ENCODE assay signal across 7 mouse cellular contexts in the genomic region with DNA sequence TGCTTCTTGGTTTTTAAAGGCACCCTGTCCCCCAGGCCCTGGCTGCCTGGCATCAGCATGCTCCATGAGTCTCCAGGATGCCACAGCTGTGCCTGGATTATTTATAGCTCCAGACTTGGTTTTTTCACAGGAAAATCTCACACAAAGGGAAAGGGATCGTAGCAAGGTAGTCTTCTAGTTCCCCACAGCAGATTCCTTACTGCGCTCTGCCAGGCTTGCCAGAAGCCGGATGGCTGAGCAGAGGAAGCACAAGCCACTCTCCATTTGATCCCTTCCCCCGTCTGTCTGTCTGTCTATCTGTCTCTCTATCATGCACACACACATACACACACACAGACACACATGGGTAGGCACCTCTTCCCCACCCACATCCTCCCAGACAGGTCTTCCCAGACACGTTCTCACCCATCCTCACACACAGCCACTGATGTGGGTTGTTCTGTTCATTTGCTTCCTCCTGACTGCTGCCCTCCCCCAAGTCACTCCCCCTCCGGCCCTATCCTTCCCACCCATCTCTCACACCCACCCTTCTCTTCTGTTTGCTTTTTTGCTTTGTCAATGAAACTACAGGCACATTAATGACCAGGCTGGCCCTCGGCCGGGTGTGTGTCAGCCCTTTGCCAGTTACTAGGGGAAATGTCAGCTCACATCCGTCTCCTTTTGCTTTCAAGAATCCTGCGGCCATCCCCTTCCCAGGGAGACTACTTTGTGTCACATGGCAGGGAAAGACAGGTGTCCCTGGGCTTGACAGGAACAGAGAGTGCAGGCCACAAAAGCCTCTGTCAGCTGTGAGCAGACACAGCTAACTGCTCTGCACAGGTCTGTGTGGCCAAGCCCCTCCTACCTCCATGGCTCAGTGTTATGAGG. TPM values are rescaled to one million over a fixed set of nuclear protein-coding genes. Genes with fewer than 3 reads are reported as not detected.
A peak's percentile ranks its signal among the peaks of the same experiment; 100 is the strongest.
DNase-seq lines count a peak whose midpoint lies in the region; ATAC-seq lines count a peak whose summit lies in the region.

No protein-coding gene starts in this region.

- 44% methylated on average over 10 of the region's 10 CpGs for WGBS in liver, embryonic 16.5 days (ENCODE audit: insufficient replicate concordance)
- WGBS in liver, embryonic 11.5 days: 51% methylated on average over 10 of the region's 10 CpGs
- WGBS in embryonic facial prominence, embryonic 12.5 days: 62% methylated on average over 10 of the region's 10 CpGs
- WGBS in hindbrain, embryonic 12.5 days: 58% methylated on average over 10 of the region's 10 CpGs
- WGBS in stomach, embryonic 15.5 days: 39% methylated on average over 10 of the region's 10 CpGs

- peaks cover 19% of the 10 kb centered on the region for H3K4me1 ChIP-seq in liver, embryonic 16.5 days (ENCODE audit: control insufficient read depth, low read depth, low read length)
- H3K4me1 ChIP-seq in liver, embryonic 11.5 days (replicated peaks; ENCODE audit: control insufficient read depth, insufficient read depth, low read length): peaks cover 8% of the 10 kb centered on the region
- peaks cover 33% of the 10 kb centered on the region for H3K4me1 ChIP-seq in embryonic facial prominence, embryonic 12.5 days
- peaks cover 24% of the 10 kb centered on the region for H3K4me1 ChIP-seq in hindbrain, embryonic 12.5 days
- H3K4me1 ChIP-seq in stomach, embryonic 15.5 days: peaks cover 23% of the 10 kb centered on the region

- H3K27me3 ChIP-seq in liver, embryonic 16.5 days (ENCODE audit: control insufficient read depth, insufficient read depth, low read depth, low read length): no peaks in the 10 kb centered on the region
- H3K27me3 ChIP-seq in liver, embryonic 11.5 days (replicated peaks; ENCODE audit: control insufficient read depth, insufficient read depth, low read length): no peaks in the 10 kb centered on the region
- H3K27me3 ChIP-seq in embryonic facial prominence, embryonic 12.5 days: no peaks in the 10 kb centered on the region
- H3K27me3 ChIP-seq in hindbrain, embryonic 12.5 days: no peaks in the 10 kb centered on the region
- no peaks in the 10 kb centered on the region for H3K27me3 ChIP-seq in stomach, embryonic 15.5 days (replicated peaks)

- H3K36me3 ChIP-seq in liver, embryonic 16.5 days (ENCODE audit: control insufficient read depth, insufficient read depth): no peaks in the 10 kb centered on the region
- no peaks in the 10 kb centered on the region for H3K36me3 ChIP-seq in liver, embryonic 11.5 days (ENCODE audit: control insufficient read depth, insufficient read depth, low read length)
- no peaks in the 10 kb centered on the region for H3K36me3 ChIP-seq in embryonic facial prominence, embryonic 12.5 days
- no peaks in the 10 kb centered on the region for H3K36me3 ChIP-seq in hindbrain, embryonic 12.5 days
- H3K36me3 ChIP-seq in stomach, embryonic 15.5 days: no peaks in the 10 kb centered on the region

- DNase-seq in liver, embryonic 11.5 days (ENCODE audit: low spot score): no peak
- no peak for DNase-seq in adrenal gland, postnatal 10 days

- H3K4me2 ChIP-seq in liver, embryonic 16.5 days (ENCODE audit: low read depth, low read length): no peak overlapping the region
- H3K4me2 ChIP-seq in liver, embryonic 11.5 days: no peak overlapping the region
- H3K4me2 ChIP-seq in embryonic facial prominence, embryonic 12.5 days (replicated peaks): no peak overlapping the region
- H3K4me2 ChIP-seq in hindbrain, embryonic 12.5 days (replicated peaks): no peak overlapping the region
- no peak overlapping the region for H3K4me2 ChIP-seq in stomach, embryonic 15.5 days

- H3K27ac ChIP-seq in liver, embryonic 16.5 days (ENCODE audit: low read length): no peak overlapping the region
- no peak overlapping the region for H3K27ac ChIP-seq in liver, embryonic 11.5 days (ENCODE audit: low read depth, low read length)
- H3K27ac ChIP-seq in embryonic facial prominence, embryonic 12.5 days: no peak overlapping the region
- 0 out of 2 replicates have a peak overlapping the region, but pooled peaks have one; percentile 13 for H3K27ac ChIP-seq in hindbrain, embryonic 12.5 days
- H3K27ac ChIP-seq in stomach, embryonic 15.5 days: peak overlapping the region; percentile 75

- H3K9me3 ChIP-seq in liver, embryonic 16.5 days (replicated peaks; ENCODE audit: control insufficient read depth, low read length): no peaks in the 10 kb centered on the region
- H3K9me3 ChIP-seq in liver, embryonic 11.5 days (ENCODE audit: control insufficient read depth, low read length): no peaks in the 10 kb centered on the region
- no peaks in the 10 kb centered on the region for H3K9me3 ChIP-seq in embryonic facial prominence, embryonic 12.5 days
- H3K9me3 ChIP-seq in hindbrain, embryonic 12.5 days (replicated peaks): no peaks in the 10 kb centered on the region
- no peaks in the 10 kb centered on the region for H3K9me3 ChIP-seq in stomach, embryonic 15.5 days

- peak; percentile 27; the same call in 1 of the 2 replicates for ATAC-seq in liver, embryonic 16.5 days (ENCODE audit: low read depth)
- ATAC-seq in liver, embryonic 11.5 days (replicated peaks; ENCODE audit: low FRiP score): no peak
- ATAC-seq in embryonic facial prominence, embryonic 12.5 days (ENCODE audit: insufficient number of reproducible peaks, insufficient read depth, low FRiP score, low TSS enrichment): no peak
- no peak for ATAC-seq in hindbrain, embryonic 12.5 days (ENCODE audit: low FRiP score)
- ATAC-seq in megakaryocyte, adult 5-6 weeks (ENCODE audit: poor library complexity, severe bottlenecking): peak; percentile 50
- peak; percentile 63 for ATAC-seq in stomach, embryonic 15.5 days (ENCODE audit: insufficient read depth, low FRiP score, low read depth)

- no peak overlapping the region for H3K4me3 ChIP-seq in liver, embryonic 16.5 days (ENCODE audit: low read depth, low read length)
- H3K4me3 ChIP-seq in liver, embryonic 11.5 days (ENCODE audit: low read depth, low read length): no peak overlapping the region
- H3K4me3 ChIP-seq in embryonic facial prominence, embryonic 12.5 days: no peak overlapping the region
- H3K4me3 ChIP-seq in hindbrain, embryonic 12.5 days: no peak overlapping the region
- H3K4me3 ChIP-seq in stomach, embryonic 15.5 days (replicated peaks): no peak overlapping the region

- no peak overlapping the region for H3K9ac ChIP-seq in liver, embryonic 16.5 days (ENCODE audit: low read depth, low read length)
- H3K9ac ChIP-seq in liver, embryonic 11.5 days (ENCODE audit: low read depth, low read length): no peak overlapping the region
- peak overlapping the region; percentile 24; the same call in 1 of the 2 replicates for H3K9ac ChIP-seq in embryonic facial prominence, embryonic 12.5 days
- 0 out of 2 replicates have a peak overlapping the region, but pooled peaks have one; percentile 0 for H3K9ac ChIP-seq in hindbrain, embryonic 12.5 days
- H3K9ac ChIP-seq in stomach, embryonic 15.5 days: no peak overlapping the region

RNA-seq across cellular contexts. Expression of a gene that starts 24.4 kb away (rescaled TPM):
- polyA plus RNA-seq in liver, embryonic 16.5 days (2015; fragmentation: Nextera tagmentation; extraction: Ambion mirVana): 1.8 and 2.3 TPM in 2 replicates
- 9.7 and 9.8 TPM in 2 replicates for polyA plus RNA-seq in liver, embryonic 11.5 days (2014; fragmentation: Nextera tagmentation; extraction: Ambion mirVana)
- polyA plus RNA-seq in embryonic facial prominence, embryonic 12.5 days (2016; fragmentation: Nextera tagmentation; extraction: Ambion mirVana): 53.9 and 59.2 TPM in 2 replicates
- polyA plus RNA-seq in hindbrain, embryonic 12.5 days (2016; fragmentation: Nextera tagmentation; extraction: Ambion mirVana): 75.9 and 86.3 TPM in 2 replicates
- total RNA-seq in megakaryocyte, adult 5-6 weeks (2015): 3.0 and 3.6 TPM in 2 replicates
- total RNA-seq in megakaryocyte, adult 5-6 weeks (2017): 1.4 and 3.5 TPM in 2 replicates
- 28.4 and 29.3 TPM in 2 replicates for polyA plus RNA-seq in stomach, embryonic 15.5 days (2015; fragmentation: Nextera tagmentation; extraction: Ambion mirVana)
- 10 to 100 TPM; 39.7 to 53.2 TPM for total RNA-seq in adrenal gland, postnatal 10 days (2021)

Comparison
In these comparisons a context has a peak if more than half of its experiments do, and no peak if none do; other contexts are left out.
1. ATAC-seq: peak in liver, embryonic 16.5 days (single experiment), megakaryocyte, adult 5-6 weeks (single experiment) and stomach, embryonic 15.5 days (single experiment); none in liver, embryonic 11.5 days (single experiment), embryonic facial prominence, embryonic 12.5 days (single experiment) and hindbrain, embryonic 12.5 days (single experiment).
2. H3K27ac ChIP-seq: peak in hindbrain, embryonic 12.5 days (single experiment) and stomach, embryonic 15.5 days (single experiment); none in liver, embryonic 16.5 days (single experiment), liver, embryonic 11.5 days (single experiment) and embryonic facial prominence, embryonic 12.5 days (single experiment).
3. H3K9ac ChIP-seq: peak in embryonic facial prominence, embryonic 12.5 days (single experiment) and hindbrain, embryonic 12.5 days (single experiment); none in liver, embryonic 16.5 days (single experiment), liver, embryonic 11.5 days (single experiment) and stomach, embryonic 15.5 days (single experiment).